Comparison of ENCODE assay signal across 16 mouse cellular contexts in genomic region chr3:158388076-158388454, GRCm38 (mm10).
"Had no signal": no experiment of that assay in that cellular context is flagged by ENCODE, and none has a peak within 500 bp of the region (broad histone marks: within the 10 kb centered on the region; RNA-seq: fewer than 3 reads in every experiment).

No protein-coding gene starts in this region.

- ATAC-seq: liver, embryonic 12.5 days had no signal

- DNase-seq: lung, adult 18-20 months; lung, embryonic 14.5 days; lung, postnatal 10 days; lung, postnatal 4 days; retina, postnatal 1 day; right cerebral cortex, adult 18-20 months; right cerebral cortex, postnatal 25 days; right cerebral cortex, postnatal 4 days; spleen, adult 18-20 months; thymus, adult 18-20 months; thymus, postnatal 14 days; thymus, postnatal 36 days had no signal

- H3K27ac ChIP-seq: liver, embryonic 12.5 days; liver, embryonic 14.5 days; midbrain, embryonic 10.5 days had no signal

- H3K9me3 ChIP-seq: liver, embryonic 12.5 days; midbrain, embryonic 10.5 days had no signal

- H3K4me2 ChIP-seq: liver, embryonic 12.5 days; lung, embryonic 14.5 days had no signal

- H3K4me1 ChIP-seq: liver, embryonic 12.5 days had no signal

- H3K4me3 ChIP-seq: liver, embryonic 12.5 days; midbrain, embryonic 10.5 days; myocyte had no signal

- H3K27me3 ChIP-seq: liver, embryonic 12.5 days had no signal

- H3K36me3 ChIP-seq: liver, embryonic 12.5 days; midbrain, embryonic 10.5 days had no signal

- H3K9ac ChIP-seq: liver, embryonic 12.5 days; liver, embryonic 14.5 days; lung, embryonic 14.5 days had no signal
